Mouse (Mus musculus): ENCODE data around the gene Sppl2a. TPM values are rescaled to one million over a fixed set of nuclear protein-coding genes. Genes with fewer than 3 reads are reported as not detected.
"Not testable (repeated sequence)": the region's sequence is repeated elsewhere in the genome, so short reads cannot be mapped to it uniquely, and the experiment has no call there.

Sppl2a gene
- total RNA-seq, 2 experiments from 2014 or later, result 24.9 to 26.1 TPM

GRCm38 (mm10) chr2:126892316-126892715, 40.7 kb downstream of the Sppl2a start:
- DNase-seq (ENCODE audit: extremely low spot score in 1 of 2, low spot score in 2 of 2), result no peak
- Histone ChIP-seq H3K4me3 (no peak overlapping the region), H3K27ac (no peak overlapping the region)
- intact Hi-C loops (cut with DNase I), result no loop called here
- TF ChIP-seq CTCF (IDR thresholded peaks at IDR 0.05), result no peak

GRCm38 (mm10) chr2:126891743-126892142, 41.3 kb downstream of the Sppl2a start:
- TF ChIP-seq CTCF (IDR thresholded peaks at IDR 0.05), result no peak
- intact Hi-C loops (cut with DNase I), result no loop called here
- Histone ChIP-seq H3K4me3 (no peak overlapping the region), H3K27ac (no peak overlapping the region)
- DNase-seq (ENCODE audit: extremely low spot score in 1 of 2, low spot score in 2 of 2), result no peak

GRCm38 (mm10) chr2:126887141-126887540, 45.9 kb downstream of the Sppl2a start:
- no peak for TF ChIP-seq CTCF (IDR thresholded peaks at IDR 0.05)
- intact Hi-C loops (cut with DNase I), result no loop called here
- Histone ChIP-seq H3K4me3 (no peak overlapping the region), H3K27ac (no peak overlapping the region)
- no peak for DNase-seq (ENCODE audit: extremely low spot score in 1 of 2, low spot score in 2 of 2)

- H3K4me3 ChIP-seq, result no peak overlapping the region
- no peak for DNase-seq (ENCODE audit: extremely low spot score in 1 of 2, low spot score in 2 of 2)
- H3K27ac ChIP-seq, result no peak overlapping the region
- no peak for TF ChIP-seq CTCF (IDR thresholded peaks at IDR 0.05)
- intact Hi-C loops (cut with DNase I), result no loop called here
Measured at GRCm38 (mm10) chr2:126885871-126886270, 47.2 kb downstream of the Sppl2a start.

- H3K27ac ChIP-seq; H3K4me3 ChIP-seq; DNase-seq (ENCODE audit: extremely low spot score in 1 of 2, low spot score in 2 of 2); intact Hi-C loops (cut with DNase I): not testable (repeated sequence)
Measured at GRCm38 (mm10) chr2:126882711-126883110, 50.3 kb downstream of the Sppl2a start.

GRCm38 (mm10) chr2:126877991-126878390, 55.0 kb downstream of the Sppl2a start:
- H3K27ac ChIP-seq, result no peak overlapping the region
- no peak for TF ChIP-seq CTCF (IDR thresholded peaks at IDR 0.05)
- DNase-seq (ENCODE audit: extremely low spot score in 1 of 2, low spot score in 2 of 2), result no peak
- intact Hi-C loops (cut with DNase I), result no loop called here
- no peak overlapping the region for H3K4me3 ChIP-seq

- Histone ChIP-seq H3K27ac (peak within 1 kb of the TSS; percentile 99), H3K4me3 (peak within 1 kb of the TSS; percentile 89)
- intact Hi-C loops (cut with DNase I), result loop anchor here (1.0 kb wide), 1 partner anchor 57 kb away; the partner anchor contains the start of gene Sppl2a
- no peak for TF ChIP-seq CTCF (IDR thresholded peaks at IDR 0.05)
- DNase-seq (ENCODE audit: extremely low spot score in 1 of 2, low spot score in 2 of 2), result peak; percentile 93 to 94
Measured at GRCm38 (mm10) chr2:126875871-126876796, 56.9 kb downstream of the Sppl2a start, which contains the start of gene Trpm7. Gene Trpm7, minus strand, starts transcription at chr2:126876230.

GRCm38 (mm10) chr2:126875516-126875835, 57.6 kb downstream of the Sppl2a start:
- peak overlapping the region; percentile 89 for H3K4me3 ChIP-seq
- intact Hi-C loops (cut with DNase I), result loop anchor here (1.0 kb wide), 1 partner anchor 58 kb away; the partner anchor contains the start of gene Sppl2a
- peak overlapping the region; percentile 99 for H3K27ac ChIP-seq
- peak; percentile 26 to 33 for DNase-seq (ENCODE audit: extremely low spot score in 1 of 2, low spot score in 2 of 2)
- TF ChIP-seq CTCF (IDR thresholded peaks at IDR 0.05), result no peak

GRCm38 (mm10) chr2:126874809-126875515, 58.1 kb downstream of the Sppl2a start:
- peak overlapping the region; percentile 99 for H3K27ac ChIP-seq
- peak overlapping the region; percentile 89 for H3K4me3 ChIP-seq
- intact Hi-C loops (cut with DNase I), result loop anchor here (1.0 kb wide), 1 partner anchor 58 kb away; the partner anchor contains the start of gene Sppl2a
- TF ChIP-seq CTCF (IDR thresholded peaks at IDR 0.05), result peak; percentile 26; the same call in 1 of the 2 replicates
- DNase-seq (ENCODE audit: extremely low spot score in 1 of 2, low spot score in 2 of 2), result no peak

GRCm38 (mm10) chr2:126866301-126866700, 66.7 kb downstream of the Sppl2a start:
- no peak overlapping the region for H3K4me3 ChIP-seq
- no peak for DNase-seq (ENCODE audit: extremely low spot score in 1 of 2, low spot score in 2 of 2)
- no peak overlapping the region for H3K27ac ChIP-seq
- TF ChIP-seq CTCF (IDR thresholded peaks at IDR 0.05), result no peak
- intact Hi-C loops (cut with DNase I), result no loop called here

- Histone ChIP-seq H3K27ac (no peak overlapping the region), H3K4me3 (no peak overlapping the region)
- intact Hi-C loops (cut with DNase I), result no loop called here
- no peak for DNase-seq (ENCODE audit: extremely low spot score in 1 of 2, low spot score in 2 of 2)
- TF ChIP-seq CTCF (IDR thresholded peaks at IDR 0.05), result no peak
Measured at GRCm38 (mm10) chr2:126865501-126866199, 67.4 kb downstream of the Sppl2a start.
